Mouse (Mus musculus): ENCODE results near the gene Clec3a. TPM values are rescaled to one million over a fixed set of nuclear protein-coding genes. Genes with fewer than 3 reads are reported as not detected.

The Clec3a gene
- polyA plus RNA-seq, 1 experiment from 2014 or later = not detected

- H3K4me1 ChIP-seq (ENCODE audit: insufficient read depth, low read length) = peaks cover 8% of the 10 kb centered on the region; the same call in 1 of the 2 replicates
- no peak overlapping the region for H3K4me3 ChIP-seq (ENCODE audit: low read length)
- 0 out of 2 replicates have a peak overlapping the region, but pooled peaks have one; percentile 11 for H3K4me2 ChIP-seq (replicated peaks; ENCODE audit: low read depth, low read length)
- 0 out of 2 replicates have a peak, but pooled peaks cover 3% of the 10 kb centered on the region for H3K36me3 ChIP-seq (ENCODE audit: insufficient read depth, low read length)
- H3K27ac ChIP-seq (ENCODE audit: low read length) = no peak overlapping the region
- H3K9me3 ChIP-seq (ENCODE audit: low read length) = no peaks in the 10 kb centered on the region
- H3K9ac ChIP-seq (replicated peaks; ENCODE audit: low read length) = no peak overlapping the region
- no peaks in the 10 kb centered on the region for H3K27me3 ChIP-seq (ENCODE audit: insufficient read depth, low read length)
- 12% methylated on average over 9 of the region's 9 CpGs for WGBS
- ATAC-seq (ENCODE audit: low FRiP score, low TSS enrichment) = peak; percentile 72; the same call in 1 of the 2 replicates
Measured at GRCm38 (mm10) chr8:114452781-114453221, 34.9 kb downstream of the Clec3a start.

- Histone ChIP-seq H3K27ac (ENCODE audit: low read length) (no peak overlapping the region), H3K4me2 (replicated peaks; ENCODE audit: low read depth, low read length) (no peak overlapping the region), H3K4me1 (ENCODE audit: insufficient read depth, low read length) (peaks cover 13% of the 10 kb centered on the region), H3K27me3 (ENCODE audit: insufficient read depth, low read length) (no peaks in the 10 kb centered on the region; the same call in 1 of the 2 replicates), H3K9me3 (ENCODE audit: low read length) (no peaks in the 10 kb centered on the region), H3K9ac (replicated peaks; ENCODE audit: low read length) (no peak overlapping the region), H3K4me3 (ENCODE audit: low read length) (no peak overlapping the region), H3K36me3 (ENCODE audit: insufficient read depth, low read length) (no peaks in the 10 kb centered on the region)
- WGBS = 90% methylated on average over 8 of the region's 8 CpGs
- no peak for ATAC-seq (ENCODE audit: low FRiP score, low TSS enrichment)
Measured at GRCm38 (mm10) chr8:114455302-114455701, 37.4 kb downstream of the Clec3a start.

GRCm38 (mm10) chr8:114455953-114456352 lies 38.1 kb downstream of the Clec3a start:
- H3K36me3 ChIP-seq (ENCODE audit: insufficient read depth, low read length) = no peaks in the 10 kb centered on the region
- no peaks in the 10 kb centered on the region; the same call in 1 of the 2 replicates for H3K27me3 ChIP-seq (ENCODE audit: insufficient read depth, low read length)
- WGBS = 79% methylated on average over 15 of the region's 15 CpGs
- no peak overlapping the region for H3K27ac ChIP-seq (ENCODE audit: low read length)
- no peak overlapping the region for H3K9ac ChIP-seq (replicated peaks; ENCODE audit: low read length)
- peaks cover 13% of the 10 kb centered on the region for H3K4me1 ChIP-seq (ENCODE audit: insufficient read depth, low read length)
- H3K4me3 ChIP-seq (ENCODE audit: low read length) = no peak overlapping the region
- no peak for ATAC-seq (ENCODE audit: low FRiP score, low TSS enrichment)
- H3K9me3 ChIP-seq (ENCODE audit: low read length) = no peaks in the 10 kb centered on the region
- H3K4me2 ChIP-seq (replicated peaks; ENCODE audit: low read depth, low read length) = no peak overlapping the region

GRCm38 (mm10) chr8:114458113-114458784 lies 40.4 kb downstream of the Clec3a start:
- ATAC-seq (ENCODE audit: low FRiP score, low TSS enrichment) = peak; percentile 67; the same call in 1 of the 2 replicates
- Histone ChIP-seq H3K9me3 (ENCODE audit: low read length) (no peaks in the 10 kb centered on the region), H3K4me1 (ENCODE audit: insufficient read depth, low read length) (peaks cover 14% of the 10 kb centered on the region), H3K9ac (replicated peaks; ENCODE audit: low read length) (no peak overlapping the region), H3K27me3 (ENCODE audit: insufficient read depth, low read length) (no peaks in the 10 kb centered on the region; the same call in 1 of the 2 replicates), H3K4me2 (replicated peaks; ENCODE audit: low read depth, low read length) (peak overlapping the region; percentile 14; the same call in 1 of the 2 replicates), H3K27ac (ENCODE audit: low read length) (peak overlapping the region; percentile 65), H3K4me3 (ENCODE audit: low read length) (no peak overlapping the region; the same call in 1 of the 2 replicates), H3K36me3 (ENCODE audit: insufficient read depth, low read length) (no peaks in the 10 kb centered on the region)
- WGBS = 35% methylated on average over 25 of the region's 25 CpGs

- H3K36me3 ChIP-seq (ENCODE audit: insufficient read depth, low read length) = no peaks in the 10 kb centered on the region
- H3K27me3 ChIP-seq (ENCODE audit: insufficient read depth, low read length) = no peaks in the 10 kb centered on the region; the same call in 1 of the 2 replicates
- 85% methylated on average over 5 of the region's 5 CpGs for WGBS
- no peaks in the 10 kb centered on the region for H3K9me3 ChIP-seq (ENCODE audit: low read length)
- H3K4me1 ChIP-seq (ENCODE audit: insufficient read depth, low read length) = peaks cover 14% of the 10 kb centered on the region
- H3K4me2 ChIP-seq (replicated peaks; ENCODE audit: low read depth, low read length) = no peak overlapping the region
- H3K4me3 ChIP-seq (ENCODE audit: low read length) = no peak overlapping the region
- ATAC-seq (ENCODE audit: low FRiP score, low TSS enrichment) = no peak
- H3K9ac ChIP-seq (replicated peaks; ENCODE audit: low read length) = no peak overlapping the region
- H3K27ac ChIP-seq (ENCODE audit: low read length) = no peak overlapping the region
Measured at GRCm38 (mm10) chr8:114460600-114460999, 42.7 kb downstream of the Clec3a start.

GRCm38 (mm10) chr8:114462591-114462990 lies 44.7 kb downstream of the Clec3a start:
- H3K27me3 ChIP-seq (ENCODE audit: insufficient read depth, low read length) = no peaks in the 10 kb centered on the region; the same call in 1 of the 2 replicates
- H3K4me1 ChIP-seq (ENCODE audit: insufficient read depth, low read length) = peaks cover 11% of the 10 kb centered on the region
- 75% methylated on average over 11 of the region's 11 CpGs for WGBS
- no peak for ATAC-seq (ENCODE audit: low FRiP score, low TSS enrichment)
- no peak overlapping the region for H3K27ac ChIP-seq (ENCODE audit: low read length)
- no peak overlapping the region for H3K4me3 ChIP-seq (ENCODE audit: low read length)
- no peaks in the 10 kb centered on the region for H3K36me3 ChIP-seq (ENCODE audit: insufficient read depth, low read length)
- no peaks in the 10 kb centered on the region for H3K9me3 ChIP-seq (ENCODE audit: low read length)
- no peak overlapping the region for H3K9ac ChIP-seq (replicated peaks; ENCODE audit: low read length)
- H3K4me2 ChIP-seq (replicated peaks; ENCODE audit: low read depth, low read length) = no peak overlapping the region

GRCm38 (mm10) chr8:114463305-114463704 lies 45.4 kb downstream of the Clec3a start:
- 43% methylated on average over 10 of the region's 10 CpGs for WGBS
- H3K27me3 ChIP-seq (ENCODE audit: insufficient read depth, low read length) = no peaks in the 10 kb centered on the region; the same call in 1 of the 2 replicates
- H3K36me3 ChIP-seq (ENCODE audit: insufficient read depth, low read length) = no peaks in the 10 kb centered on the region
- H3K9ac ChIP-seq (replicated peaks; ENCODE audit: low read length) = no peak overlapping the region
- H3K4me1 ChIP-seq (ENCODE audit: insufficient read depth, low read length) = peaks cover 7% of the 10 kb centered on the region
- no peaks in the 10 kb centered on the region for H3K9me3 ChIP-seq (ENCODE audit: low read length)
- H3K27ac ChIP-seq (ENCODE audit: low read length) = no peak overlapping the region
- H3K4me2 ChIP-seq (replicated peaks; ENCODE audit: low read depth, low read length) = no peak overlapping the region
- no peak for ATAC-seq (ENCODE audit: low FRiP score, low TSS enrichment)
- no peak overlapping the region for H3K4me3 ChIP-seq (ENCODE audit: low read length)

- ATAC-seq (ENCODE audit: low FRiP score, low TSS enrichment) = no peak
- Histone ChIP-seq H3K36me3 (ENCODE audit: insufficient read depth, low read length) (peaks cover 5% of the 10 kb centered on the region), H3K9ac (replicated peaks; ENCODE audit: low read length) (no peak overlapping the region), H3K4me3 (ENCODE audit: low read length) (no peak overlapping the region), H3K4me1 (ENCODE audit: insufficient read depth, low read length) (peaks cover 2% of the 10 kb centered on the region; the same call in 1 of the 2 replicates), H3K9me3 (ENCODE audit: low read length) (peaks cover 3% of the 10 kb centered on the region; the same call in 1 of the 2 replicates), H3K4me2 (replicated peaks; ENCODE audit: low read depth, low read length) (no peak overlapping the region), H3K27ac (ENCODE audit: low read length) (no peak overlapping the region), H3K27me3 (ENCODE audit: insufficient read depth, low read length) (no peaks in the 10 kb centered on the region)
- WGBS = 72% methylated on average over 21 of the region's 21 CpGs
Measured at GRCm38 (mm10) chr8:114468526-114469207, 50.8 kb downstream of the Clec3a start.

GRCm38 (mm10) chr8:114469208-114469590 lies 51.3 kb downstream of the Clec3a start:
- Histone ChIP-seq H3K27ac (ENCODE audit: low read length) (no peak overlapping the region), H3K4me3 (ENCODE audit: low read length) (no peak overlapping the region), H3K27me3 (ENCODE audit: insufficient read depth, low read length) (no peaks in the 10 kb centered on the region), H3K9me3 (ENCODE audit: low read length) (peaks cover 3% of the 10 kb centered on the region; the same call in 1 of the 2 replicates), H3K4me2 (replicated peaks; ENCODE audit: low read depth, low read length) (no peak overlapping the region), H3K9ac (replicated peaks; ENCODE audit: low read length) (no peak overlapping the region), H3K4me1 (ENCODE audit: insufficient read depth, low read length) (peaks cover 2% of the 10 kb centered on the region; the same call in 1 of the 2 replicates), H3K36me3 (ENCODE audit: insufficient read depth, low read length) (peaks cover 5% of the 10 kb centered on the region)
- no peak for ATAC-seq (ENCODE audit: low FRiP score, low TSS enrichment)
- 87% methylated on average over 10 of the region's 10 CpGs for whole genome bisulfite sequencing
